Mouse (Mus musculus) lung, adult 18-20 months (tissue): ENCODE data around the gene Zcwpw1.
"Not testable (repeated sequence)": the region's sequence is repeated elsewhere in the genome, so short reads cannot be mapped to it uniquely, and the experiment has no call there.

Experiments
- DNase-seq, 2 experiments: peaks; one replicate each; pipeline ENCODE4 v3.0.0; 2022; ENCODE audit warnings: mixed read lengths in 2 of 2

Zcwpw1 gene

GRCm38 (mm10) chr5:137787151-137787928 lies at the start of gene Zcwpw1, which contains the start of gene Mepce:
Gene Zcwpw1, plus strand, starts transcription at chr5:137787798.
Gene Mepce, minus strand, starts transcription at chr5:137787655.
- peak; percentile 95 to 96 for DNase-seq

DNA sequence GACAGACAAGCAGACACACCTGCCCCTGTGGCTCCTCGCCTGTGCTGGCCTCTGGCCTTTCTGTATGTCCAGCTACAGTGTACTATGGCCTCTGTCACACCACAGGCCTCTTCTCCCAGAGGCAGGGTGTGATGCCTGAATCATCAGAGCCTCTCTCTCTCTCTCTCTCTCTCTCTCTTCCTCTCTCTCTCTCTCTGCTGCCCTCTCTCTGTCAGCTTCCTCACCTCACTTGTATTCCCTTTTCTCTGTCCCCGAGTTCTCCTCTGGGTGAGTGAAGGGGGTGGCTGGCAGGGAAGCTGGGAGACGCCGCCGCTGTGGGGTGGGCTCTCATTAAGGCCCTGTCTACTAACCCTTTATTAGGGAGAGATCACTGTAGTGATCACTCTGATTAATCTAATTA lies 49.1 kb upstream of the Zcwpw1 start:
- DNase-seq = no peak

DNA sequence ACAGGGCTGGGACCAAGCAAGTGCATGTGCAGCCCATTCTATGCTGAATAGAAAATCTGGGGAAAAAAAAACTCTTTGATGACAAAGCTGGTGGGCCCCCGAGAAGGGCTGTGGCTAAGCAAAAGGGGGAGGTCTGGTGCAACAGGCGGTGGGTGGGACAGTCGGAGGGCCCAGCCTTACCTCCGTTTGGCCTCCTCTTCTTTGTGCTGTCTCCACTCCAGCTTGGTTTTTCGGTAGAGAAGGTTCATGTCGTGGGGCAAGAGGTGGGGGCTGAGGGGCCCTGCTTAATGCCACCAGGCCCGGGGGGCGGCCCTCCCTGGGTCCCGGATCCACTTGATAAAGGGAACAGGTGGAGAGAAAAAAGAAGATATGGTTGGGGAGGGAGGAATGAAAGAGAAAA lies 48.1 kb upstream of the Zcwpw1 start:
- no peak for DNase-seq

- DNase-seq = no peak
Measured at GRCm38 (mm10) chr5:137740506-137740905, 47.1 kb upstream of the Zcwpw1 start.

- DNase-seq = peak; percentile 70 to 77
Measured at GRCm38 (mm10) chr5:137741023-137741931, 46.3 kb upstream of the Zcwpw1 start, which contains the start of gene Nyap1. Gene Nyap1, minus strand, starts transcription at chr5:137741607.

DNA sequence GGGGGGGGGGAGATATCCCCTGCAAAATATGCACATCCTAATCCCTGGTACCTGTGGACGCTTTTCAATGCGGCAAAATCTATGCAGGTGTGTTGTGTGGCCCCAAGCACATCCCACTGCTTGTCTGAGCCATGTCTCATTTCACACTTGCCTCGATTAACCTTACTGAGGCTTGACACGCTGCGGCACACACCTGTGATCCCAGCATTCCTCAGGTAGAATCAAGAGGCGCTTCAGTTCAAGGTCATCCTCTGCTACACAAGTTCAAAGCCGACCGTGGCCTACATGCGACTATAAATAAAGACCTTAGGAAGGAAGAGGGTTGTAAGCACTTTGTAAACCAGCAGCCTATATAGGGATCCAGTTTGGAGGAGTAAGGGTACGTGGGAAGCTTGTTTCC lies 45.5 kb upstream of the Zcwpw1 start:
- no peak for DNase-seq

- DNase-seq = no peak
Measured at GRCm38 (mm10) chr5:137742836-137743235, 44.8 kb upstream of the Zcwpw1 start.

GRCm38 (mm10) chr5:137744197-137744596 lies 43.4 kb upstream of the Zcwpw1 start:
- no peak for DNase-seq

DNA sequence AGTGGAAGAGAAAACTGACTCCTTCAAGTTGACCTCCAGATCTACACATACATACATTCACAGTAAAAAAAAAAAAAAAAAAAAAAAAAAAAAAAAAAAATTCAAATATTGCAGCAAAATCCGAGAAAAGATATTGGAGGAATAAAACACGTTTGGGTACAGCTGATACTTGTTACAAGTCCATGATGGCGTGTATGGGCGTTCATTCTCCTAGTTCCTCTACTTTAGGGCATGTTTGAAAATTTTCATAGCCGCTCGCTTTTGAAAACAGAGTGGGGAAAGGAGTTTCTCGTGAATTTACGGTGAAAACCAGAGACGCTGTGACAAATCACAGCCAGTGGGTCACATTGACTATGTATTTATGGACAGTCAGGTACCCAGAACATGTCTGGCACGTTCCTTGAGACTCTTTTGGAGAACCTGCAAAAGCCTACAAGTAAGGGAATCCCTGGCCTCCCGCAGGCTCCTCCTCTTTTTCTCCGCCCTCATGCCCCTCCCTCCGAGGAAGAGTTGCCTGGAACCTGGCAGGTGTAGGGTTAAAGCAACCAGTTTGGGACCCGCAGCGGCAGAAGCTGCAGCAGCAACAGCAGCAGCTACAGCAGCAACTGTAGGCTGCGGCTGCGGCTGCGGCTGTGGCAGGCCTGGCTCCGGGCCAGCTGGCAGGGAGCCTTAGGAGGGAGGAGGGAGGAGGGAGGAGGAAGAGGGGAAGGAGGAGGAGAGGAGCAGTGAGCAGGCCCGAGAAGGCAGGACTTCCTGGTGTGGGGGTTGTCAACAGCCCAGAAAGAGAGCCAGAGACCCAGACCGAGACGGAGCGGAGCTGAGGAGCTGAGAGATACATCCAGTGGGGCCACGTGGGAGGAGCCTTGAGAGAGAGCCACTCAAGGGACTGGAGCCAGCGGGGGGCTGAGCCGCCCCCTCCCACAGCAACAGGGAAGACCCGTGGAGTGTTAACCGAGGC lies 42.1 kb upstream of the Zcwpw1 start, which contains the start of gene Tsc22d4:
Tsc22d4 (plus strand) TSS at position 517 of the 958 bp plus-strand sequence.
- peak; percentile 93 to 94 for DNase-seq

DNA sequence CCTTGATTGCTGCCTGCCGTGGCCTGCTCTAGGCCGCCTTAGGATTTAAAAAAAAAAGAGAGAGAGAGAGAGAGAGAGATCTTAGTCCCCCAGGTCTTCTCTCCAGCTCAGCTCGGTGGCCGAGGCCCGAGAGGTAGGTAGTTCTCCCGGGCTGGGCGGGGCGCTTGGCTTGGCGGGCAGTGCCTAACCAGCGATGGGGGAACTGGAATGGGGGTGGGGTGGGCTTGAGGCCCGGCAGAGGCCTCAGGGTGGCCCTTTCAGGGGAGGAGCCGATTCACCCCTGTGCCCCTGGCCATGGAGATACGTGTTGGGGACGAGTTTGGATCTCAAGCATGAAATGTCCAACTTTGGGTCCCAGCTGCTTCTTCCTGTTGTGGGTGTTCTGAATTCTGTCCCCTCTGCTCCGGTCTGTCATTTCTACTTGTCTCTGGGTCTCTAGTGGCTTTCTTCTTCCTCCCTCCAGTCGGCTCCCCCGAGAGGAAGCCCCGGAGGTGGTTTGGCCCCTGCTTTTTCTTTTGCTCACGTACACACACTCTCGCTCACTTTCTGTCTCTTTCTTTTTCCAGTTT lies 41.2 kb upstream of the Zcwpw1 start:
- peak; percentile 75 to 83 for DNase-seq

GRCm38 (mm10) chr5:137746851-137747325 lies 40.7 kb upstream of the Zcwpw1 start:
- DNase-seq = no peak

GRCm38 (mm10) chr5:137747326-137747961 lies 40.2 kb upstream of the Zcwpw1 start:
- peak; percentile 75 to 76 for DNase-seq

DNA sequence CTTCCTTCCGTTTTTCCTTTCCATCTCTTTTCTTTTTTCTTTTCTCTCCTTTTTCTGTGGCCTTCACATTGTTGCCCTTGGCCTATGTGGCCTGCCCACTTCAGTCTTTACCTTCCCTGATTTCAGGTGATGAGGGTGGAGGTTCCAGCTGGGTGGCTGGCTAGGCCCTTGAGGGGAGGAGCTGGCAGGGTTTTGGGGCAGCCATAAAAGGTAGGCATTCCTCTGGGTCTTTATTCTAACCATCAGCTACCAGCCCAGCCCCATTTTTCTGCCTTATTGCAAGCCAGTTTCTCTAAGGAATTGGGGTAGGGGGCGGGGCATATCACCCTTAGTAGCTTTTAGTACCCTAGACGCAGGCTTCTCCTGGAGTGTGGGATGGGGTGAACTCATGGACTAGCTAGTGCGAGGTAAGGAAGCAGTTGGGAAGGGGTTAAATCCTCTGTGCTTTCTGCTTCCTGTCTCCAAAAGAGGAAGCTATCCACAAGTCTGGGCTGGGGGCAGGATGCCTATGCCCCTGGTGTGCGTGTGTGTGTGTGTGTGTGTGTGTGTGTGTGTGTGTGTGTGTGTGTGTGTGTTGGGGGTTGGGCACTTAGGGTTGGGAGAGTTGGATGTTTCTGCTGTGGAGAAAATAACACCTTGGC lies 39.3 kb upstream of the Zcwpw1 start:
- DNase-seq = peak in 1 of 2 experiments; percentile 39

- DNase-seq = no peak
Measured at GRCm38 (mm10) chr5:137749196-137749836, 38.3 kb upstream of the Zcwpw1 start.

- not testable (repeated sequence) for DNase-seq
Measured at GRCm38 (mm10) chr5:137750212-137750611, 37.4 kb upstream of the Zcwpw1 start.

DNA sequence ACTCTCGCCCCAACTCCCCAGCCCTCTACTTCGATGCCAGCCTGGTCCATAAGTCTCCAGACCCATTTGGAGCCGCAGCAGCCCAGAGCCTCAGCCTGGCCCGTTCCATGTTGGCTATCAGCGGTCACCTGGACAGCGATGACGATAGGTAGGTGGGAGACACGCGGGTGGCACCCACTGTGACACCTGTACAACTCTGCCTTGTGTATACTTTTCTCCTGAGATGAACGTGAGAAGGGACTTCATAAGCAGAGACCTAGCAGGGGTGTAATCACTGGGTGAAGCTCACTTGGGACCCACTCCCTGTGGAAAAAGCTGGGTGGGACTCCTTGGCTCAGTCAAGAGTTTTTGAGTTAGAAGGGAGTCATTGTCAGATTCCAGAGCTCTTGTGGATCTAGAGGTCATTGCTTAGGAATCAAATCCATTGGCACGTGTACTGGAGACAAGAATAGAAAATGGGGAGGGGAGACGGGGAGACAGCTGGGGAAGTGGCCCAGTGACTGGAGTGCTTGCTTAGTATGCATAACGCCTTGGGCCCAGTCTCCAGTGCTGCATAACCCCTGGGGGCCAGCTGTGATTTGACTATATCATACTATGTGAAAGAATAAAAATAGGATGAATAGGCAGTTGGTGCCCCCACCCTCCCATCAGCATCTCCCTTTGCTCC lies 36.2 kb upstream of the Zcwpw1 start:
- no peak for DNase-seq

- DNase-seq = no peak
Measured at GRCm38 (mm10) chr5:137751988-137752387, 35.6 kb upstream of the Zcwpw1 start.

DNA sequence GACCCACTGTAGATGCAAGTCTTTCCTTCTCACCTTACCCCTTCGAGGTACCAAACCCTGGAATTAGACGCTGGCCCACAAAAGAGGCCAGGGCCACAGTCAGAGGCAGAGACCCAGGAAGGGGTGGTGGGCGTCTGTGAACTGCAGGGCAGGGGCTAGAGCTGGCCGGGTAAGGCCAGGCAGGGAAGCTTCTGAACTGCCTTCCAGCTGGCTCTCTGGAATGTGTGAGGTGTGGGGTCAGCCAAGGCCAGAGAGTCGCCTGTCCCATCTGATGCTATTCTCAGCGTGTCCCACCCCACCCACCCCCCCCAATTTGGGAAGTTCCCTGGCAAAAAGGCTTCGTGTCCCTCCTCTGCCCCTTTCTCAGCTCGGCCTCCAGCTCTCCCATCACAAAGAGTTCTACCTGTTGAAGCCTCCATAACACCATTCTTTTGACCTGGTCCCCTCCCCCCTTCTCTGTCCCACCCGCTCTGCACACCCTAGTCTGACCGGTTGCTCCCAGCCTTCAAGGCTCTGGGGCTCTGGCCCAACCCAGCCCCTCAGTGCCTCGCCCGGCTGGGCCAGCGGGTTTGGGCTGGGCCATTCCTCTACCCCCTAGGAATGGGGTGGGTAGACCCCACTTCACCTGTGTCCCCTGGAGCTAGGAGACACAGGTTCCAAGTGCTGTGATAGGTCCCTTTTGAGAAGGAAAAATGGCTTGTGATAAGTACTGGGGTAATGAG lies 34.3 kb upstream of the Zcwpw1 start:
- DNase-seq = no peak

DNA sequence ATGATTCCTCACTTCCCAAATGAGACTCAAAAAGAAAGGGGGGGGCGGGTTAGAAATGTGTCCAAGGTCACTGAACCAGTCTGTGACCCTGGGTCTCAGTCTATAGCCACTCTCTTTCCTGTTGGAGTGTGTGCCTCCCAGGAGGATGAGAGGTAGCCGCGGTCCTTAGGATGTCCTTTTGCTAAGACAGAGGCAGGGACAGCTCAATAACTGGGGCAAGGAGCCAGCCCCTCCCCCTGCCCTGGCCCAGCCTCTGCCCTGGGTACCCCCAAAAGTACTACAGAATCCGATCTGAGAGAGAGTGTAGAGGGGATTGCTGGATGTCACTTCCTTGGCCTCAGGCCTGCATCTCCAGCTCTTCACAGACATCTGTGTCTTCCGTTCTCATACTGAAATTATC lies 32.2 kb upstream of the Zcwpw1 start:
- no peak for DNase-seq
